8 mouse cellular contexts compared by ENCODE assay signal in the genomic region with DNA sequence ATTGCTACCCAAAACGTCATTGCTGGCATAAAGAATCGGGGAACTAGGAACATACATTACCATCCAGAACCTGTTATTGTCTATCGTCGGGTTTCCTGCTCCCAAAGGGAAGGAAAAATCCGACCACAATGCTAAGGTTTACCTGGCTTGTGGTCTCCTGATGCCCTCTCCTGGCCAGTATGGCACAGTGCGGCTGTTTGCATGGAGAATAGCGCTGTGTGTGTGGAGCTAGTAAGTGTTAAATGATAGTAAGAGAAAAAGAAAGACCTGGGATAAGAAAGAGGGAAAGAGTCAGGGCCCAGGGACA. TPM values are rescaled to one million over a fixed set of nuclear protein-coding genes. Genes with fewer than 3 reads are reported as not detected.
DNase-seq lines count a peak whose midpoint lies in the region; ATAC-seq and TF ChIP-seq lines count a peak whose summit lies in the region.

No protein-coding gene starts in this region.

- H3K9ac ChIP-seq in CH12.LX (ENCODE audit: insufficient read depth, low read depth): no peak overlapping the region
- peak overlapping the region; percentile 60; the same call in 1 of the 2 replicates for H3K9ac ChIP-seq in heart, embryonic 13.5 days
- H3K9ac ChIP-seq in kidney, postnatal 0 days (ENCODE audit: low read depth, low read length): no peak overlapping the region
- H3K9ac ChIP-seq in liver, embryonic 14.5 days (replicated peaks): no peak overlapping the region
- H3K9ac ChIP-seq in neural tube, embryonic 11.5 days (ENCODE audit: low read length): 0 out of 2 replicates have a peak overlapping the region, but pooled peaks have one; percentile 41

- in situ Hi-C loops in CH12.LX (cut with MboI; ENCODE audit: low pct_ligation_motif_present, low pct_unique_long_range_greater_than_20kb, low sequenced_read_pairs): loop anchor here (25.0 kb wide), 1 partner anchor 633 kb away; no protein-coding TSS in a partner anchor

- H3K27me3 ChIP-seq in CH12.LX (replicated peaks): no peaks in the 10 kb centered on the region
- no peaks in the 10 kb centered on the region; the same call in 1 of the 2 replicates for H3K27me3 ChIP-seq in embryonic facial prominence, embryonic 10.5 days (replicated peaks; ENCODE audit: low read depth, poor library complexity, severe bottlenecking)
- H3K27me3 ChIP-seq in heart, embryonic 13.5 days (replicated peaks): 0 out of 2 replicates have a peak, but pooled peaks cover 6% of the 10 kb centered on the region
- H3K27me3 ChIP-seq in kidney, postnatal 0 days (ENCODE audit: insufficient read depth, low read length): no peaks in the 10 kb centered on the region
- no peaks in the 10 kb centered on the region for H3K27me3 ChIP-seq in liver, embryonic 14.5 days (ENCODE audit: control insufficient read depth, insufficient read depth, low read length)
- H3K27me3 ChIP-seq in neural tube, embryonic 11.5 days (ENCODE audit: control insufficient read depth, insufficient read depth, low read length): no peaks in the 10 kb centered on the region

- no peaks in the 10 kb centered on the region for H3K79me2 ChIP-seq in CH12.LX (replicated peaks; ENCODE audit: control insufficient read depth, extremely low read depth, insufficient read depth, poor library complexity, severe bottlenecking)

- TF ChIP-seq EP300 in CH12.LX (IDR thresholded peaks at IDR 0.05; ENCODE audit: low read length): no peak
- TF ChIP-seq EP300 in liver, embryonic 14.5 days (IDR thresholded peaks at IDR 0.05; ENCODE audit: low read depth): no peak

- H3K27ac ChIP-seq in CH12.LX (ENCODE audit: insufficient read depth, low read depth): no peak overlapping the region
- no peak overlapping the region for H3K27ac ChIP-seq in embryonic facial prominence, embryonic 10.5 days (replicated peaks)
- peak overlapping the region; percentile 46 for H3K27ac ChIP-seq in heart, embryonic 13.5 days (replicated peaks)
- H3K27ac ChIP-seq in kidney, postnatal 0 days: no peak overlapping the region
- no peak overlapping the region for H3K27ac ChIP-seq in liver, embryonic 14.5 days
- no peak overlapping the region for H3K27ac ChIP-seq in neural tube, embryonic 11.5 days (ENCODE audit: low read depth, low read length)

- no peak overlapping the region for H3K4me2 ChIP-seq in CH12.LX (ENCODE audit: insufficient read depth, low read depth, poor library complexity, severe bottlenecking)
- H3K4me2 ChIP-seq in heart, embryonic 13.5 days: peak overlapping the region; percentile 67
- peak overlapping the region; percentile 54 for H3K4me2 ChIP-seq in kidney, postnatal 0 days (ENCODE audit: low read length)
- H3K4me2 ChIP-seq in liver, embryonic 14.5 days (ENCODE audit: low read depth): no peak overlapping the region
- H3K4me2 ChIP-seq in neural tube, embryonic 11.5 days (ENCODE audit: low read depth): peak overlapping the region; percentile 37

- dilution Hi-C loops in CH12.LX (cut with MboI; ENCODE audit: extremely low pct_ligation_motif_present, extremely low pct_unique_long_range_greater_than_20kb, low sequenced_read_pairs): no loop called here

- H3K4me3 ChIP-seq in CH12.LX (replicated peaks in 1 of 3; ENCODE audit: low read depth in 2 of 3, low read length in 2 of 3, poor library complexity in 1 of 3): no peak overlapping the region
- H3K4me3 ChIP-seq in embryonic facial prominence, embryonic 10.5 days: peak overlapping the region; percentile 41
- peak overlapping the region; percentile 42 for H3K4me3 ChIP-seq in heart, embryonic 13.5 days
- no peak overlapping the region; the same call in 1 of the 2 replicates for H3K4me3 ChIP-seq in kidney, postnatal 0 days (replicated peaks; ENCODE audit: low read depth, low read length)
- no peak overlapping the region for H3K4me3 ChIP-seq in liver, embryonic 14.5 days (ENCODE audit: insufficient read depth in 1 of 2, low read depth in 2 of 2, low read length in 2 of 2)
- H3K4me3 ChIP-seq in neural tube, embryonic 11.5 days (ENCODE audit: low read depth, low read length): no peak overlapping the region

- TF ChIP-seq POLR2A in CH12.LX (IDR thresholded peaks at IDR 0.05; ENCODE audit: low read depth, low read length): no peak

- no peak for ATAC-seq in heart, embryonic 13.5 days (ENCODE audit: extremely low read depth, insufficient number of reproducible peaks, low FRiP score, low TSS enrichment)
- peak; percentile 79 for ATAC-seq in kidney, postnatal 0 days (replicated peaks; ENCODE audit: low FRiP score, low read depth)
- no peak for ATAC-seq in liver, embryonic 14.5 days (ENCODE audit: insufficient read depth)
- ATAC-seq in neural tube, embryonic 11.5 days (ENCODE audit: insufficient read depth, low FRiP score, low TSS enrichment): peak; percentile 83
- no peak for ATAC-seq in erythroblast, adult 5-6 weeks (replicated peaks; ENCODE audit: low FRiP score, poor library complexity, severe bottlenecking)

- WGBS in embryonic facial prominence, embryonic 10.5 days: 2% methylated on average over 7 of the region's 7 CpGs
- WGBS in heart, embryonic 13.5 days: 1% methylated on average over 7 of the region's 7 CpGs
- WGBS in kidney, postnatal 0 days: 1% methylated on average over 7 of the region's 7 CpGs
- WGBS in liver, embryonic 14.5 days (ENCODE audit: insufficient replicate concordance): under 1% methylated on average over 7 of the region's 7 CpGs
- WGBS in neural tube, embryonic 11.5 days: 3% methylated on average over 7 of the region's 7 CpGs

- DNase-seq in CH12.LX (ENCODE audit: extremely low read depth): peak; percentile 56
- peak; percentile 15 for DNase-seq in adrenal gland, adult 8-10 months
- DNase-seq in embryonic facial prominence, embryonic 10.5 days (ENCODE audit: low spot score): peak; percentile 79
- peak; percentile 93 for DNase-seq in kidney, postnatal 0 days (ENCODE audit: low spot score)
- DNase-seq in liver, embryonic 14.5 days (ENCODE audit: low read depth in 3 of 3, low spot score in 3 of 3): no peak
- peak; percentile 82 for DNase-seq in neural tube, embryonic 11.5 days (ENCODE audit: low spot score)

- H3K36me3 ChIP-seq in CH12.LX (replicated peaks in 1 of 2; ENCODE audit: control insufficient read depth in 1 of 2, insufficient read depth in 1 of 2, low read length in 1 of 2): no peaks in the 10 kb centered on the region
- H3K36me3 ChIP-seq in embryonic facial prominence, embryonic 10.5 days (replicated peaks): no peaks in the 10 kb centered on the region
- H3K36me3 ChIP-seq in heart, embryonic 13.5 days: no peaks in the 10 kb centered on the region
- no peaks in the 10 kb centered on the region for H3K36me3 ChIP-seq in kidney, postnatal 0 days (ENCODE audit: insufficient read depth, low read length)
- H3K36me3 ChIP-seq in liver, embryonic 14.5 days (replicated peaks; ENCODE audit: control insufficient read depth, insufficient read depth, low read depth): no peaks in the 10 kb centered on the region
- no peaks in the 10 kb centered on the region for H3K36me3 ChIP-seq in neural tube, embryonic 11.5 days (ENCODE audit: control insufficient read depth, insufficient read depth, low read length)

- H3K9me3 ChIP-seq in CH12.LX (replicated peaks; ENCODE audit: low read length): no peaks in the 10 kb centered on the region
- H3K9me3 ChIP-seq in embryonic facial prominence, embryonic 10.5 days: no peaks in the 10 kb centered on the region
- no peaks in the 10 kb centered on the region for H3K9me3 ChIP-seq in heart, embryonic 13.5 days
- no peaks in the 10 kb centered on the region for H3K9me3 ChIP-seq in kidney, postnatal 0 days (replicated peaks; ENCODE audit: low read length)
- no peaks in the 10 kb centered on the region for H3K9me3 ChIP-seq in liver, embryonic 14.5 days (ENCODE audit: control insufficient read depth, low read length)
- no peaks in the 10 kb centered on the region for H3K9me3 ChIP-seq in neural tube, embryonic 11.5 days (ENCODE audit: control insufficient read depth, low read length)

- H3K4me1 ChIP-seq in CH12.LX (ENCODE audit: control insufficient read depth in 1 of 2, insufficient read depth in 2 of 2): peaks cover 0 to 13% of the 10 kb centered on the region in 2 experiments; a peak in 2 of 4 replicates
- H3K4me1 ChIP-seq in embryonic facial prominence, embryonic 10.5 days: peaks cover 6% of the 10 kb centered on the region; the same call in 1 of the 2 replicates
- H3K4me1 ChIP-seq in heart, embryonic 13.5 days: no peaks in the 10 kb centered on the region
- 0 out of 2 replicates have a peak, but pooled peaks cover 3% of the 10 kb centered on the region for H3K4me1 ChIP-seq in kidney, postnatal 0 days (replicated peaks; ENCODE audit: insufficient read depth, low read length)
- H3K4me1 ChIP-seq in liver, embryonic 14.5 days (replicated peaks; ENCODE audit: control insufficient read depth in 2 of 2, insufficient read depth in 2 of 2, low read length in 1 of 2): no peaks in the 10 kb centered on the region
- no peaks in the 10 kb centered on the region for H3K4me1 ChIP-seq in neural tube, embryonic 11.5 days (ENCODE audit: control insufficient read depth, insufficient read depth, low read length)

- peak; percentile 98 for TF ChIP-seq RAD21 in CH12.LX (IDR thresholded peaks at IDR 0.05; ENCODE audit: low read depth, low read length)

- peak; percentile 93 to 98 for TF ChIP-seq CTCF in CH12.LX (conservative IDR thresholded peaks at IDR 0.05 in 1 of 2, IDR thresholded peaks at IDR 0.05 in 1 of 2; ENCODE audit: low read depth in 2 of 2, low read length in 2 of 2)
- peak; percentile 100 for TF ChIP-seq CTCF in kidney, postnatal 0 days (IDR thresholded peaks at IDR 0.05; ENCODE audit: low read depth)
- TF ChIP-seq CTCF in liver, embryonic 14.5 days (IDR thresholded peaks at IDR 0.05; ENCODE audit: low read depth): peak; percentile 84

TF ChIP-seq in CH12.LX, 34 proteins besides CTCF, POLR2A, EP300 and RAD21 (continues in another document):
- TF ChIP-seq ZMIZ1 (IDR thresholded peaks at IDR 0.05; ENCODE audit: low read depth, low read length) (no peak), CHD1 (IDR thresholded peaks at IDR 0.05; ENCODE audit: low read depth, low read length) (no peak), IRF4 (IDR thresholded peaks at IDR 0.05; ENCODE audit: low read depth, low read length) (0 out of 2 replicates have a peak, but pooled peaks have one; percentile 22)

RNA-seq across cellular contexts. Expression of a gene that starts 17.5 kb away (rescaled TPM):
- total RNA-seq in CH12.LX (2012; rRNA removed): 3.0 and 4.4 TPM in 2 replicates
- 9.4 and 9.9 TPM in 2 replicates for total RNA-seq in CH12.LX (2014; rRNA removed)
- 14.7 and 15.9 TPM in 2 replicates for polyA plus RNA-seq in CH12.LX (2012; ENCODE audit: insufficient read length, low read depth)
- total RNA-seq in adrenal gland, adult 8-10 months (2022): 1 to 10 TPM in 3 of 4 experiments, under 1 TPM in 1; 0.70 to 5.6 (median 2.0) TPM
- 14.4 and 14.6 TPM in 2 replicates for polyA plus RNA-seq in embryonic facial prominence, embryonic 10.5 days (2016; fragmentation: Nextera tagmentation; extraction: Ambion mirVana)
- 42.2 and 52.1 TPM in 2 replicates for polyA plus RNA-seq in heart, embryonic 13.5 days (2015; fragmentation: Nextera tagmentation; extraction: Ambion mirVana)
- polyA plus RNA-seq in kidney, postnatal 0 days (2015; fragmentation: Nextera tagmentation; extraction: Ambion mirVana): 13.9 and 14.3 TPM in 2 replicates
- polyA plus RNA-seq in liver, embryonic 14.5 days (2012; rRNA removed): 0.49 and 0.95 TPM in 2 replicates
- 2.6 and 2.8 TPM in 2 replicates for polyA plus RNA-seq in liver, embryonic 14.5 days (2014; fragmentation: Nextera tagmentation; extraction: Ambion mirVana)
- 17.3 and 17.7 TPM in 2 replicates for polyA plus RNA-seq in neural tube, embryonic 11.5 days (2014; fragmentation: Nextera tagmentation; extraction: Ambion mirVana)
- total RNA-seq in erythroblast, adult 5-6 weeks (2015; ENCODE audit: low replicate concordance): 5.8 TPM in 1 of 2 replicates, not detected in the other
- 1.0 and 3.5 TPM in 2 replicates for total RNA-seq in erythroblast, adult 5-6 weeks (2017; ENCODE audit: low replicate concordance)

Comparison
In these comparisons a context has a peak if more than half of its experiments do, and no peak if none do; other contexts are left out.
1. DNase-seq: peak in CH12.LX (single experiment), adrenal gland, adult 8-10 months (single experiment), embryonic facial prominence, embryonic 10.5 days (single experiment), kidney, postnatal 0 days (single experiment) and neural tube, embryonic 11.5 days (single experiment); none in liver, embryonic 14.5 days (0 of 3).
2. H3K4me2 ChIP-seq: peak in heart, embryonic 13.5 days (single experiment), kidney, postnatal 0 days (single experiment) and neural tube, embryonic 11.5 days (single experiment); none in CH12.LX (single experiment) and liver, embryonic 14.5 days (single experiment).
3. H3K4me3 ChIP-seq: peak in embryonic facial prominence, embryonic 10.5 days (single experiment) and heart, embryonic 13.5 days (single experiment); none in CH12.LX (0 of 3), kidney, postnatal 0 days (single experiment), liver, embryonic 14.5 days (0 of 2) and neural tube, embryonic 11.5 days (single experiment).
4. H3K9ac ChIP-seq: peak in heart, embryonic 13.5 days (single experiment) and neural tube, embryonic 11.5 days (single experiment); none in CH12.LX (single experiment), kidney, postnatal 0 days (single experiment) and liver, embryonic 14.5 days (single experiment).
5. ATAC-seq: peak in kidney, postnatal 0 days (single experiment) and neural tube, embryonic 11.5 days (single experiment); none in heart, embryonic 13.5 days (single experiment), liver, embryonic 14.5 days (single experiment) and erythroblast, adult 5-6 weeks (single experiment).
6. Peak in every context shown above with its lines, with median percentiles within 50 percentile points of each other: CTCF ChIP-seq.